Mouse (Mus musculus) neural tube, embryonic 10.5 days (tissue): Measurements from ENCODE around the gene Clmp.
A peak's percentile ranks its signal among the peaks of the same experiment; 100 is the strongest.
"Not testable (repeated sequence)": the region's sequence is repeated elsewhere in the genome, so short reads cannot be mapped to it uniquely, and the experiment has no call there.

Experiments
- DNase-seq: peaks from one replicate; pipeline ENCODE4 v3.0.0-alpha.2; 2017; ENCODE audit warnings: low spot score; ENCODE audit errors: extremely low spot score

The Clmp gene

GRCm38 (mm10) chr9:40800675-40801612 lies 115.2 kb downstream of the Clmp start, which contains the start of gene Hspa8:
TSS of gene Hspa8 (plus strand) at chr9:40800984.
- peak; percentile 99 for DNase-seq

GRCm38 (mm10) chr9:40801614-40802532 lies 116.1 kb downstream of the Clmp start:
- DNase-seq: not testable (repeated sequence)

- DNase-seq: not testable (repeated sequence)
Measured at GRCm38 (mm10) chr9:40802533-40802875, 116.7 kb downstream of the Clmp start.

GRCm38 (mm10) chr9:40804576-40804975 lies 118.8 kb downstream of the Clmp start:
- not testable (repeated sequence) for DNase-seq

- DNase-seq: peak; percentile 57
Measured at GRCm38 (mm10) chr9:40805263-40805662, 119.5 kb downstream of the Clmp start.

- DNase-seq: peak; percentile 58
Measured at GRCm38 (mm10) chr9:40806440-40807288, 120.9 kb downstream of the Clmp start.

- DNase-seq: peak; percentile 38
Measured at GRCm38 (mm10) chr9:40807289-40807920, 121.6 kb downstream of the Clmp start.

GRCm38 (mm10) chr9:40808061-40808906 lies 122.5 kb downstream of the Clmp start:
- no peak for DNase-seq

GRCm38 (mm10) chr9:40808907-40809280 lies 123.1 kb downstream of the Clmp start:
- no peak for DNase-seq

GRCm38 (mm10) chr9:40811860-40812259 lies 126.1 kb downstream of the Clmp start:
- no peak for DNase-seq

GRCm38 (mm10) chr9:40814060-40814459 lies 128.3 kb downstream of the Clmp start:
- DNase-seq: no peak

GRCm38 (mm10) chr9:40817325-40818028 lies 131.7 kb downstream of the Clmp start:
- DNase-seq: no peak

- no peak for DNase-seq
Measured at GRCm38 (mm10) chr9:40825601-40826000, 139.8 kb downstream of the Clmp start.

- no peak for DNase-seq
Measured at GRCm38 (mm10) chr9:40827366-40827765, 141.6 kb downstream of the Clmp start.

- peak; percentile 93 for DNase-seq
Measured at GRCm38 (mm10) chr9:40834569-40834968, 148.8 kb downstream of the Clmp start.
